Mouse (Mus musculus): ENCODE results near the gene Dab2. TPM values are rescaled to one million over a fixed set of nuclear protein-coding genes. Genes with fewer than 3 reads are reported as not detected.

The Dab2 gene
- polyA plus RNA-seq, 1 experiment from 2014 or later: 30.8 TPM

GRCm38 (mm10) chr15:6331380-6331779 is 31.8 kb downstream of the Dab2 start:
- Histone ChIP-seq H3K4me3 (no peak overlapping the region), H3K27me3 (no peaks in the 10 kb centered on the region), H3K27ac (replicated peaks) (no peak overlapping the region), H3K9me3 (no peaks in the 10 kb centered on the region), H3K9ac (no peak overlapping the region), H3K4me1 (replicated peaks) (no peaks in the 10 kb centered on the region), H3K4me2 (no peak overlapping the region), H3K36me3 (no peaks in the 10 kb centered on the region)
- no peak for ATAC-seq (ENCODE audit: low read depth)
- 72% methylated on average over 2 of the region's 2 CpGs for WGBS

- Histone ChIP-seq H3K27me3 (no peaks in the 10 kb centered on the region), H3K27ac (replicated peaks) (no peak overlapping the region), H3K36me3 (no peaks in the 10 kb centered on the region), H3K9ac (no peak overlapping the region), H3K9me3 (no peaks in the 10 kb centered on the region), H3K4me1 (replicated peaks) (peaks cover 5% of the 10 kb centered on the region; the same call in 1 of the 2 replicates), H3K4me3 (no peak overlapping the region), H3K4me2 (no peak overlapping the region)
- ATAC-seq (ENCODE audit: low read depth): no peak
- 81% methylated on average over 1 of the region's 1 CpGs for WGBS
These were observed 35.1 kb downstream of the Dab2 start for GRCm38 (mm10) chr15:6334664-6335206.

GRCm38 (mm10) chr15:6339767-6340166 is 40.2 kb downstream of the Dab2 start:
- no peak; the same call in 1 of the 2 replicates for ATAC-seq (ENCODE audit: low read depth)
- Histone ChIP-seq H3K27ac (replicated peaks) (no peak overlapping the region), H3K4me3 (no peak overlapping the region), H3K9ac (no peak overlapping the region), H3K36me3 (no peaks in the 10 kb centered on the region), H3K27me3 (no peaks in the 10 kb centered on the region), H3K9me3 (no peaks in the 10 kb centered on the region), H3K4me1 (replicated peaks) (peaks cover 5% of the 10 kb centered on the region; the same call in 1 of the 2 replicates), H3K4me2 (no peak overlapping the region)
- WGBS: 64% methylated on average over 5 of the region's 5 CpGs

- no peak overlapping the region for H3K9ac ChIP-seq
- no peak overlapping the region for H3K27ac ChIP-seq (replicated peaks)
- H3K4me3 ChIP-seq: no peak overlapping the region
- H3K36me3 ChIP-seq: no peaks in the 10 kb centered on the region
- 61% methylated on average over 6 of the region's 6 CpGs for WGBS
- no peak for ATAC-seq (ENCODE audit: low read depth)
- no peaks in the 10 kb centered on the region for H3K27me3 ChIP-seq
- H3K9me3 ChIP-seq: no peaks in the 10 kb centered on the region
- no peak overlapping the region for H3K4me2 ChIP-seq
- H3K4me1 ChIP-seq (replicated peaks): peaks cover 5% of the 10 kb centered on the region; the same call in 1 of the 2 replicates
These were observed 40.8 kb downstream of the Dab2 start for GRCm38 (mm10) chr15:6340347-6340746.

GRCm38 (mm10) chr15:6341427-6341826 is 41.8 kb downstream of the Dab2 start:
- no peaks in the 10 kb centered on the region for H3K36me3 ChIP-seq
- no peak for ATAC-seq (ENCODE audit: low read depth)
- no peak overlapping the region for H3K9ac ChIP-seq
- WGBS: 84% methylated on average over 6 of the region's 6 CpGs
- H3K27me3 ChIP-seq: no peaks in the 10 kb centered on the region
- H3K9me3 ChIP-seq: no peaks in the 10 kb centered on the region
- no peak overlapping the region for H3K4me3 ChIP-seq
- no peak overlapping the region for H3K4me2 ChIP-seq
- peaks cover 5% of the 10 kb centered on the region; the same call in 1 of the 2 replicates for H3K4me1 ChIP-seq (replicated peaks)
- no peak overlapping the region for H3K27ac ChIP-seq (replicated peaks)

GRCm38 (mm10) chr15:6353901-6354300 is 54.3 kb downstream of the Dab2 start:
- Histone ChIP-seq H3K4me2 (no peak overlapping the region), H3K9me3 (no peaks in the 10 kb centered on the region)
- ATAC-seq (ENCODE audit: low read depth): no peak

GRCm38 (mm10) chr15:6359859-6360258 is 60.3 kb downstream of the Dab2 start:
- H3K9ac ChIP-seq: no peak overlapping the region
- H3K4me2 ChIP-seq: no peak overlapping the region
- no peaks in the 10 kb centered on the region for H3K9me3 ChIP-seq
- WGBS: 86% methylated on average over 2 of the region's 2 CpGs
- ATAC-seq (ENCODE audit: low read depth): no peak
- no peaks in the 10 kb centered on the region for H3K27me3 ChIP-seq
- no peak overlapping the region for H3K27ac ChIP-seq (replicated peaks)
- no peaks in the 10 kb centered on the region for H3K4me1 ChIP-seq (replicated peaks)
- no peaks in the 10 kb centered on the region for H3K36me3 ChIP-seq
- H3K4me3 ChIP-seq: no peak overlapping the region

More at GRCm38 (mm10) chr15:6353901-6354300, 54.3 kb downstream of the Dab2 start:
- Histone ChIP-seq H3K27me3 (no peaks in the 10 kb centered on the region), H3K36me3 (no peaks in the 10 kb centered on the region), H3K9ac (no peak overlapping the region), H3K4me3 (no peak overlapping the region), H3K4me1 (replicated peaks) (no peaks in the 10 kb centered on the region), H3K27ac (replicated peaks) (no peak overlapping the region)
- 94% methylated on average over 3 of the region's 3 CpGs for WGBS

- H3K4me1 ChIP-seq (replicated peaks): no peaks in the 10 kb centered on the region
- H3K9ac ChIP-seq: no peak overlapping the region
- no peaks in the 10 kb centered on the region for H3K27me3 ChIP-seq
- no peak overlapping the region for H3K4me2 ChIP-seq
- H3K36me3 ChIP-seq: no peaks in the 10 kb centered on the region
- H3K27ac ChIP-seq (replicated peaks): no peak overlapping the region
- WGBS: 73% methylated on average over 1 of the region's 1 CpGs
- H3K4me3 ChIP-seq: no peak overlapping the region
- H3K9me3 ChIP-seq: no peaks in the 10 kb centered on the region
- no peak for ATAC-seq (ENCODE audit: low read depth)
These were observed 70.4 kb downstream of the Dab2 start for GRCm38 (mm10) chr15:6369974-6370373.

GRCm38 (mm10) chr15:6371486-6371885 is 71.9 kb downstream of the Dab2 start:
- WGBS: 85% methylated on average over 2 of the region's 2 CpGs
- H3K9ac ChIP-seq: no peak overlapping the region
- no peak for ATAC-seq (ENCODE audit: low read depth)

GRCm38 (mm10) chr15:6375016-6375415 is 75.4 kb downstream of the Dab2 start:
- Histone ChIP-seq H3K4me1 (replicated peaks) (no peaks in the 10 kb centered on the region), H3K27me3 (no peaks in the 10 kb centered on the region), H3K4me3 (no peak overlapping the region), H3K4me2 (no peak overlapping the region), H3K9ac (no peak overlapping the region), H3K27ac (replicated peaks) (no peak overlapping the region), H3K9me3 (no peaks in the 10 kb centered on the region), H3K36me3 (no peaks in the 10 kb centered on the region)
- WGBS: 83% methylated on average over 13 of the region's 13 CpGs
- no peak for ATAC-seq (ENCODE audit: low read depth)

More at GRCm38 (mm10) chr15:6371486-6371885, 71.9 kb downstream of the Dab2 start:
- no peaks in the 10 kb centered on the region for H3K4me1 ChIP-seq (replicated peaks)
- no peaks in the 10 kb centered on the region for H3K36me3 ChIP-seq
- H3K27ac ChIP-seq (replicated peaks): no peak overlapping the region
- no peaks in the 10 kb centered on the region for H3K27me3 ChIP-seq
- no peak overlapping the region for H3K4me2 ChIP-seq
- no peaks in the 10 kb centered on the region for H3K9me3 ChIP-seq
- H3K4me3 ChIP-seq: no peak overlapping the region

GRCm38 (mm10) chr15:6376001-6376400 is 76.4 kb downstream of the Dab2 start:
- H3K36me3 ChIP-seq: no peaks in the 10 kb centered on the region
- no peaks in the 10 kb centered on the region for H3K27me3 ChIP-seq
- no peak overlapping the region for H3K27ac ChIP-seq (replicated peaks)
- no peak overlapping the region for H3K9ac ChIP-seq
- no peak overlapping the region for H3K4me3 ChIP-seq
- H3K9me3 ChIP-seq: no peaks in the 10 kb centered on the region
- no peak overlapping the region for H3K4me2 ChIP-seq
- no peaks in the 10 kb centered on the region for H3K4me1 ChIP-seq (replicated peaks)
- WGBS: 88% methylated on average over 5 of the region's 5 CpGs
- no peak for ATAC-seq (ENCODE audit: low read depth)

GRCm38 (mm10) chr15:6376785-6377184 is 77.2 kb downstream of the Dab2 start:
- ATAC-seq (ENCODE audit: low read depth): no peak
- Histone ChIP-seq H3K9ac (no peak overlapping the region), H3K36me3 (no peaks in the 10 kb centered on the region), H3K4me3 (no peak overlapping the region), H3K4me2 (no peak overlapping the region), H3K27me3 (no peaks in the 10 kb centered on the region), H3K27ac (replicated peaks) (no peak overlapping the region), H3K4me1 (replicated peaks) (no peaks in the 10 kb centered on the region), H3K9me3 (no peaks in the 10 kb centered on the region)
- 88% methylated on average over 11 of the region's 11 CpGs for WGBS

GRCm38 (mm10) chr15:6384027-6384426 is 84.4 kb downstream of the Dab2 start:
- peaks cover 5% of the 10 kb centered on the region; the same call in 1 of the 2 replicates for H3K27me3 ChIP-seq
- H3K4me3 ChIP-seq: no peak overlapping the region
- H3K9me3 ChIP-seq: no peaks in the 10 kb centered on the region
- WGBS: 43% methylated on average over 6 of the region's 6 CpGs
- H3K4me1 ChIP-seq (replicated peaks): peaks cover 11% of the 10 kb centered on the region; the same call in 1 of the 2 replicates
- ATAC-seq (ENCODE audit: low read depth): no peak
- no peaks in the 10 kb centered on the region for H3K36me3 ChIP-seq
- H3K27ac ChIP-seq (replicated peaks): no peak overlapping the region
- H3K9ac ChIP-seq: no peak overlapping the region
- H3K4me2 ChIP-seq: peak overlapping the region; percentile 5; the same call in 1 of the 2 replicates
